Mouse (Mus musculus) CD4-positive naive resting alpha-beta T cell, adult 76 days (primary cell): Measurements from ENCODE around the gene Znhit1. TPM values are rescaled to one million over a fixed set of nuclear protein-coding genes. Genes with fewer than 3 reads are reported as not detected.

ENCODE experiments used
- total RNA-seq: library from RNA; stranded (reverse); gene quantifications from one replicate; pipeline ENCODE4 v1.2.4, GENCODE M21; 2023

Gene Znhit1
- total RNA-seq = 25.0 TPM

DNA sequence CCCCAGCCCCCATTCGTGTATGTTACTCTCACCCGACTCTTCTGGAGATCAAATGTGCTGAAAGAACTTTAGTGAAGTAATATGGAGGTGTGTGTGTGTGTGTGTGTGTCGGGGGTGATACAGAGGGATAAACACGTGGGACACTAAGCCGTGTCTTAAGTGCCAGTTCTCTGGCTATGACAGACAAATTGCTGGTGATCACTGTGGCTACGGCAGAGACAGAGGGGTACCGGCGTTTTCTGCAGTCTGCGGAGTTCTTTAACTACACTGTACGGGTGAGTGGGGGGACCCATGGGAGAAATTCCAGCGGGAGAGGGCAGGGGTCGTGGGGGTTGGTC, at the start of gene Znhit1:
TSS of gene Znhit1 (minus strand) at position 88 of the 338 bp plus-strand sequence.

GRCm38 (mm10) chr5:137026092-137026491, 38.3 kb upstream of the Znhit1 start, which contains the start of gene Vgf:
Gene Vgf, plus strand, starts transcription at chr5:137026392.

GRCm38 (mm10) chr5:136986695-136987137, 1.1 kb downstream of the Znhit1 start, which contains the start of gene Plod3:
Gene Plod3, plus strand, starts transcription at chr5:136987019.

GRCm38 (mm10) chr5:136966331-136966730, 21.5 kb downstream of the Znhit1 start, which contains the start of gene Cldn15:
Gene Cldn15, plus strand, starts transcription at chr5:136966616.

GRCm38 (mm10) chr5:136953015-136953414, 34.8 kb downstream of the Znhit1 start, which contains the start of gene Fis1:
Gene Fis1, plus strand, starts transcription at chr5:136953275.

Other genes with a start within 250 kb of the Znhit1 start
- not detected for gene Col26a1, start 104.8 kb downstream of the Znhit1 start, total RNA-seq
- 2.6 TPM for gene Ift22, start 79.9 kb downstream of the Znhit1 start, total RNA-seq
- gene Fis1, start 34.7 kb downstream of the Znhit1 start, total RNA-seq = 113 TPM
- not detected for gene Cldn15, start 21.4 kb downstream of the Znhit1 start, total RNA-seq
- 11.8 TPM for gene Plod3, start 1.0 kb downstream of the Znhit1 start, total RNA-seq
- 0.21 TPM for gene Vgf, start 38.4 kb upstream of the Znhit1 start, total RNA-seq
- gene Ap1s1, start 58.1 kb upstream of the Znhit1 start, total RNA-seq = 27.1 TPM
- 0.53 TPM for gene Serpine1, start 84.2 kb upstream of the Znhit1 start, total RNA-seq
- 77.6 TPM for gene Trim56, start 128.2 kb upstream of the Znhit1 start, total RNA-seq
- gene Muc3, start 161.3 kb upstream of the Znhit1 start, total RNA-seq = not detected
- gene Muc3a, start 224.4 kb upstream of the Znhit1 start, total RNA-seq = 11.7 TPM